Mouse (Mus musculus) megakaryocyte-erythroid progenitor cell, adult 5-6 weeks (primary cell): ENCODE measurements at regions not wholly inside any gene's neighbourhood (a gene's known extent, or its start where the extent isn't known, plus 50 kb on each side); places are given as distances from the start of the nearest gene placed in this dataset.

Experiments
- ATAC-seq: replicated peaks from 2 replicates; pipeline ENCODE4 v1.8.0; 2016; ENCODE audit warnings: mild to moderate bottlenecking, inconsistent platforms; ENCODE audit not compliant: severe bottlenecking, poor library complexity, low FRiP score, low TSS enrichment

DNA sequence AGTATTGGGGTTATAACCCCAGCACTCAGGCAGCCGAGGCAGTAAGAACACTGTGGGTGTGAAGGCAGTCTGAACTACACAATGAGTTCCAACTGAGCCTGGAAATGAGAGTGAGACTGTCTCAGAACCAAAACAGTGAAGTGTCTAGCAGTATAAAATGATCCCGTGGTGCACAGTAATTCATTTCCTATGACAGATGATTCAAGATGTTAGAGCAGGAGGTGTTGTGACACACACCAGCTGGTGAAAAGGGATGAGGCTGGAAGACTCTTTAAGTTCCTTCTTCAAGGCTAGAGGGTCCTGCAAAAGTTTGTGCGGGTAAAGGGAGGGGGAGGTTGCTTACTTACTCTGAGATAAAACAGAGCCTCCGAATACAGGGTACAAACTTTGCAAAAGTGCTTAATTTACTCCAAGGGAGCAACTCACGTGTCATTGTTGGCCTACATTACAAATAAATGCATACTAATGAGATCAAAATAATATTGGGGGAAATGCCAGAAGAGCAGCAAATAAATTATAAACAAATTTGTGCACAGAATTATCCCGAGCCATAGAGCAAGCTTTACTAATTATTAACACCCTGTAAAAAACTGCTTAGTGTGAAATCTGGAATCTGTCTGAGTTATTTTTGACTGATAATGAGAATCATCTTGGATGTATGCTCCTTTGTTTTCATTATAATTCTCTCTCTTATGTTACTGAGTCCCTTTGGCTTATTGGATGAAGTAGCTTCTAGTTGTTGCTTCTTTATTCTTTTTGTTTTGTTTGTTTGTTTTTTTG, 382.0 kb upstream of the Zic4 start:
- no peak for ATAC-seq

DNA sequence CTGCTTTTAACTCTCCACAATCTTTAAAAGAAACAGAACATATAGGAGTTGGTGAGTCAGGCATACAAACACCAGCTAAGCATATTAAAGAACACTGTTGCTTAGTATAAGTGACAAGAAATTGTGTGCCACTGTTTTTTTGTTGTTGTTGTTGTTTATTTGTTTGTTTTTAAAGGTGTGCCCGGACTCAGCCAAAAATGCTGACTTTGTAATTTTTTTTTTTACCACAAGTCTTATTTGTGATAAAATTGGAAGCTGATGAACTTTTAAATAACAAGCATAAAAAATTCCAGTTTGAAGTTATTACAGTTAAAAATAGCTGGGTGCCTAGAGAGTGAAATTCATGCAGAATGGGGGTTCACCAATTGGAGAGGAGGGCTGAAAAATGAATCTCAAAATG, 363.0 kb upstream of the Zic4 start:
- no peak for ATAC-seq

DNA sequence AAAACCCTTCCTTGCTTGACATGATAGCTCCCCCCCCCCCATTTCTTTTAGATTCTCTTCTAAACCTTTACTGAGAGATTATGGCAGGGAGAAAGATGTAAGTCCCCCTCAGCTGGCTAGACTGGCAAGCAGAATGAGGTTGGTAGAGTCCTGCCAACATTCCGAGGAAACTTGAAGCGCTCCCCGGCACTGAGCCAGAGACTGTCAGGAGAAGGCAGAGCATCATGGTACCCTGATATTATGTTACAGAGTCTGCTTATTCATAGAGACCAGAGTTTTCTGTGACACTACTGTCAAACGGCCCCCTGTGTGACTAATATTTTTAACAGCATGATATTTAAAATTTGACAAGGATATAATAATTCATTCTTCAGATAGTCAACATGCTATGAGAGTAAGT, 358.0 kb upstream of the Zic4 start:
- no peak for ATAC-seq

DNA sequence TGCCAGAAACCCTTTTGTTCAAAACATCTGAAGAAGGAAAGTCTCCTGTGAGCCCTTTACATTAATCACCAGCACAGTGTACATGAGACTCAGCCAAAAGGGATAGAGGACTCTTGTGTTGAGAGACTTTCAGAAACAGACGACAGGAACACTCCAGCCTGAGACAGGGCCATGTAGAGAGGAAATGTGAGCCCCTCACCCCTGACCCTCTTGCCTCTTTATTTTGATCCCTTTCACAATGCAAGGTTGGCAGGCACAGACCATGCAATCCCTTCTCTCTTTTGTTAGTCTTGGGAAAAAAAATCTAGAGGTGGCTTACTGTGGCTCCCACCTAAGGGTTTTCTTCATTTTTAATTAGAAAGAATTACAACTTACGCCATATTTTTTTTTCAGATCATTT, 321.7 kb upstream of the Zic4 start:
- no peak for ATAC-seq

DNA sequence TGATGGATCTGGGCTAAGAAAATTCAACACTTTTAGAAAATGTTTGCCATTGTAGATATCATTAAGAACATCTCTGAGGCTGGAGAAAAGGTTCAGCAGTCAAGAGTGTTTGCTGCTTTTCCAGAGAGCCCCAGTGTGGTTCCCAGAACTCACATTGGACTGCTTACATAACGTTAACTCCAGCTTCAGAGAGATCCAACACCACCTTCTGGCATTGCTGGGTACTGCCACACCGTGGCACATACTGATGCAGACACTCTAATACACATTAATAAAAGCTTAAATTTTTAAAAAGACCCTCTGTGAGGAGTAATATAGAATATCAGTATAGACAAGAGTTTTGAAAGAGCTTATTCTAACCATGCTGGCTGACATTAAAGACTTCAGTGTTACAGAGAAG, 313.6 kb upstream of the Zic4 start:
- no peak for ATAC-seq

DNA sequence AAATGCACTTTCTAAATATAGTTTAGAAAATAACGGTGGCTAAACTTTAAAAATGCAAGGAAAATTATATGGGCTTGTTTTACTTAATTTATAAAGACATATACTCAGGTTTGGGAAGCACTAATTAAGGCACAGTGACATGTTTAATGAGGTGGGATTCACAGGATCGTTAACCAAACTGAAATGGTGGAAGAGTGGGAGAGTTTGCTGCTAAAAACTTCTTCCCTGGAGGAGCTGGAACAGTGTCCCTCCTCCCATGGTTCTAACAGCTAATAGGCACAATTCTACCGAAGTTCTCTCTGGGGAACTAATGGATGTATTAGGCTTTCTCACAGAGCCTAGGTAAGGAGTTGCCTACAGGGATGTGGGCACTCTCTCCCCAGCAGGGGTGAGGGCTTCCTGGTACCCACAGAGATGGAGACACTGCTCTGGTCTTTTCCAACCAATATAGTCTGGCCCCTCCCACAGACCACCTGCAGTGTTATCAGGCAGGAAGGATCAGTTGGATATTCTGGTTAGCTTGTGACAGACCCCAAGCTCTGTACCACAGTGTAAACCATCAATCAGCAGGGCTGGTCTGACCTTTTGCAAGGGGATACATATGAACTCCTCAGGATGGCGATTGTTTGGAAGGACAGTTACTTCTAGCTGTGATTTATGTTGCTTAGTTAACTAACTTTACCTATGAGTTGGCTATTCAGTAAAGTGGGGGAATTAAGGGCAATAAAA, 309.0 kb upstream of the Zic4 start:
- no peak for ATAC-seq

DNA sequence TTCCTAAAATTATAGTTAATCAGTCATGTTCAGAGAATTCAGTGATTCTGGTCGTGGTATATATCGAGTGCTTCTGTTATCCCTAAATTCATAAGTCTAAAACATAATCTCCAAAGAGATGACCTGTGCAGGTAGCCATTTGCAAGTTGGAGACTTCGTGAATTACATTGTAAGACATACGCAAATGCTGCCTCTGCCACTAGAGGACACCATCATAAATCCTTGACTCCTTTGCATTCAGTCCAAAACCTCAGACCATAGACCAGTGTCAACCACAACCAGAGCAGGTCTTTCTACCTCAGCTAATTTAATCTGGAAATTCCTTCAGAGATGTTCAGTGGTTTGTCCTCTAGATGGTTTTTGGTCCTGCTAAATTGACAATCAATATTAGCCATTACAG, 302.8 kb upstream of the Zic4 start:
- no peak for ATAC-seq

DNA sequence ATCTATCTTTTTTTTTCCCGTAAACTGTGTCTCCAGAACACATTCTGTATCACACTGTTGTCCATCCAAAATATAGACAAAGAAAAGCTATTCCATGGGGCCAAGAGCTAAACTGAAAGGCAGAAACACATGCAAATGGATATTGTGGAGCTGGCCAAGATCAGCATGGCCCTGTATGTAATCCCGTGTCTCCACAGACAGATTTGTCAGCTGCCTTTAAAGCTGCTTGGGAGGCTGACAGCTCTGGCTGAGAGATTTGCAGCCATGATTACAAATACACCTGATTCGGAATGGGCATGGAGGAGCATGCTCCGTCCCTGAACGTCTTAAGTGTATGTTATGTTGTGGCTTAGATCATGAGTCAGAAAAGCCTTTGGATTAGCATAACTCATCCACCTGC, 292.7 kb upstream of the Zic4 start:
- ATAC-seq: no peak

DNA sequence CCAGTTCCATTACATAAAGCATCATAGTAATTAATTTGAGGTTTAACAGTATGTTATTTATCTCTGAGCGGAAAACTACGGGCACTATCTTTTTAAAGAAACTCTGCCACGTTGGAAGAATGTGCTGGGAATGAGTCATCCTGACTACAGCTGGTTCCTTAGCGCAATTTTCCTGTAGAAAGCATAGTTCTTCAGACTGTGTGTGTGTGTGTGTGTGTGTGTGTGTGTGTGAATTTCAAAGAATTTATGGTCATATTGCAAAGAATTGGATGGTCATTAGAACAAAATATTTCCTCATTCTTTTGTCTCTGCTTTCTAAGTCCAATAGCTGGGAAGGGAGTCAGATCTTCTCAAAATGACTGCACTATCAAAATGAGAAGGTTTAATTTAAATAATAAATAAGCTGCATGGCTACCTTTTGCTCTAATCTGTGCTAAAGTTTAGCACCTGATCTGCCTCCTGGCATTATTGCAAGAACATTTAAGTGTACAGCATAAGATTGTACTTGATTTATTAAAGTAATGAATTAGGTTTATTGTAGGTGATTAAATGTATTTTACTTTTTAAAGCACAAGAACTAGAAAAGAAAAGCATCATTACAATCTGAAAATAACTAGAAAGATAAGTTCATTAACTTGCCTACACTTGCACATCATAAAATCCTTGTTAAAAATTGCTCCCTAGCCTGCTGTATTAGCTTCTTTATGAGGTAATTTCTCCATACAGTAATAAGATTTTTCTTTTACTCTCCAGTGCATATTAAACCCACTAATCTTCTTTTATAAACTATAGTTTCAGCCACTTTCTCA, 288.6 kb upstream of the Zic4 start:
- no peak for ATAC-seq

DNA sequence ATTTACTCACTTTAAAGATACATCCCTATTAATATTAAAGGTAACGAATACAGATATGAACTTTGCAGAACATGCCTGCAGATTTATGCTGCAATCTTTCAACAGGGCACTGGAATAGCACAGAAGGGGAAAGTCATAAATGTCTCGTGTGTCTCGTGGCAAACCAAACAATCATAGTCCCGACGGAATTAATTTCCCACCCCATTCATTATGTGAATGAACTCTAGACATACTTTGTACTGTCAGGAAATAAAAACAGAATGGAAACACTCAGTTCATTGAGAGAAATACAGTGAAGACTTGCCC, 288.1 kb upstream of the Zic4 start:
- no peak for ATAC-seq

DNA sequence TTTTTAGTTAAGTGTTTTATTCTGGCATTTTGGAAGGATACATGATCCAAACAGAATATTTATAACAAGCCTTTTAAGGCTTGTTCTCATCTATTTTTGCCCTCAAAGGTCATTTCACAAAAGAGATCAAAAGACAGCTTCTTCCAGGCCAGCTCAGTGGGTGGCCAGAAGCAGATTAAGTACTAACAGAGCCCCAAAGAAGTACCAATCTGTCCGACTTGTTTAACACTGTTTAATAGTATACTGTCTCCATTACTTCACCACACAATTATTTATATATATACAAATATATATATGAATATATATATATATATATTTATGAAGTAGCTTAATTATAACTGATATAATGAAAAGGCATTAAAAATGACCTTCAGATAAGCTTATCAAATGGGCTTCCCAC, 284.7 kb upstream of the Zic4 start:
- no peak for ATAC-seq

DNA sequence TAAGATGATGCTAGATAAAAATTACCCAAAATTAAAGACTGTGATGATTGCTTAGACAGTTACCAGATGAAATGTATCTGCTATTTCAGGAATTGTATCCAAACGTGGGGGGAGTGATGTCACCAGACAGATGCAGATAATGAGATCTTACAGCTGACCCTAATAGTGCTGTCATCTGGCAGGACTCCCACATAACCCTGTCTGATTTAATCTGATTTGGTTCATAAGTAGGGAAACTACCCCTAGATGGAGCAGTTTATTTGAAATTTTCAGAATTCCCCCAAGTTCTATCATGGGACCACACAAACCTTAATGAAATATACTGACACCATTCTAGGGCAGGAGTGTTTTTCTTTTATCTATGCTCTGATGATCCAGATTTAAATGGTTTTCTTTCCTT, 278.4 kb upstream of the Zic4 start:
- no peak for ATAC-seq

DNA sequence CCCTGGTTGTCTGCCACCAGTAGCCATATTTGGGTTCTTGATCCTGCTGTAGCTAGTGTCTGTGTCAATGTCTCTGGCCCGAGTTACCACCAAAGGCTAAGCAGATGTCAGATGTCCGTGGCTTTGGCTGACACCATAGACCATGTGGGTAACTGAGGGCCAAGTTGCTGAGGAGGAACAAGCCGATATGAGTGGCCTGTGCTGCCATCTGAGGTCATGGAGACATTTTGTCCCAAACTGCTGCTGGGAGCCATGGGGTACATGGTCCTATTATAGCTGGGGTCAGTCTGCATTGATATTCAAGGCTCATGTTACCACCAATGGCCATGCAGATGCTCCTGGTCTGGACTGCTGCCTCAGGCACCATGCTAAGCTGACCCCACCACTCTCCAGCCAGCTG, 276.3 kb upstream of the Zic4 start:
- no peak for ATAC-seq

DNA sequence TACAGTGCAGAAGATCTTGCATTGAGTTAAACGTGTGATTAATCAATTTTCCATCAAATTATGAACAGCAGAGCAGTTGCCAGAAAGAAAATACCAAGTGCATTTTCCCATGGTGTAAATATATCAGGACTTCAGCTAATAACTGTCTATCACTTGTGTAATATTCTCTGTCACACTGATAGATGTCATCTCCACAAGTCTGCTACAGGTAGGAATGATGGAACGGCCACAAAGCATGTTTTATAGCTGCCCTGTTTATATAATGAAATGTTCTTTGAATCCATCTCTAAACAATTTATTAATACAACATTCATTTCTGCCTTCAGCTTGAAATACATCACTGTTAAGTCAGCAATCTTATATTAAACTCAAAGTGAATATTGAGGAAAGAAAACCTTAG, 272.9 kb upstream of the Zic4 start:
- ATAC-seq: no peak

DNA sequence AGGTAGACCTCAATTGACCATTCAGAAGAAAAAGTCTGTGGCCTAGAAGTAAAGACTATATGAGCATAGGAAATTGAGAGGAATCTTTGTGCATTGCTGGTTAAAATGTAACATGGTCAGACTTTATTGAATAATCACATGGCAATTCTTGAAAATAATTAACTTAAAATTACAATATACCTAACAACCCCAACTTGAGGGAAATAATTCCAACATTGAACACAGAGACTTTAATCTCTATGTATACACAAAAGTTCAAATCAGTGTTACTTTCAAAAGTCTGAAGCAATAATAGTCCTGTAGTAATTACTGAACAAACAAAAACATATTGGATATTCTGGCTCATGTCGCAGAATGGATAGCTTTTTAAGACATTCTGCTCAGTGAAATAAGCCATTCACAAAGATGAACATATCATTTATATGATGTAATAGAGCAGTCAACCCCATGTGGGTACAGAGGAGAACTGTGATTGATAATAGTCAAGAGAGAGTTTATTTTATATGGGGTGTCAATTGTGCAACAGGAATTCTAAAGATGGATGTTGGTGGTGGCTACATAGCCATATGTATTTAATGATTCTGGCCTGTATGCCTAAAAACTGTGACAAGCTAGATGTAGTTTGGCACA, 270.7 kb upstream of the Zic4 start:
- ATAC-seq: no peak

DNA sequence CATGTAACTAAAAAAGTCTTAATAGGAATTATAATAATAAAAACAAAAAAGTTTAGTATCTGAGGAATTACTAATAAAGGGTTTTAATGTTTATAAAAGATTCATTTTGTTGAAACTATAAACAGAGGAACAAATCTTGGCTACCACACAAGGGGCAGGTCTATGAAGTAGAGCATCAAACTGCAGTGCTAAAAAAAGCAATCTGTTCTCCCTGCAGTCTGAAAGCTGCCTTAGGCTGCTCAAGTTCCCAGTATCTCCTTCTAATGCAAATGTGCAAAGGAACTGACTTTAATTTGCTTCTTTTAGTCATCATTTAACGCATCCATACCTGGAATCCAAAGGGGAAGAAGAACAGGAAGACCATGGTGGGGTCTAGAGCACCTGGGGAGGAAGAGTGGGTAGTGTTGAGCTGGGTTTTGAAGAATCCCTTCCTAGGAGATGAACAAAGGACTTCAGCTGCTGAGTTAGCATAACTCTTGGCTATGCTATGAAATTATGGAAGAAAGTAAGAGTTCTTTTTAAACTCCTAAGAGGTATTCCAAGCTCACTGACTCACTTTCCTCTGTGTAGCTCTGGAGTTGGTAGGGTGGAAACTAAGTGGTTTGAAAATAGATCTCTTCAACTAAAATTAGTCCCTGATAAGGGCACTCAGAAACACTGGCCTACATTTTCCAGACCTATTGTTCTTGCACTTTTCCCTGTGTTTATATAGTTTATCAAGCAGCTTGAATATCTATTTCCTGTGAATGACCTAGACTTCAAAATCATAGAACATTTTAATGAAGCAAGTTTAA, 260.4 kb upstream of the Zic4 start:
- no peak for ATAC-seq

DNA sequence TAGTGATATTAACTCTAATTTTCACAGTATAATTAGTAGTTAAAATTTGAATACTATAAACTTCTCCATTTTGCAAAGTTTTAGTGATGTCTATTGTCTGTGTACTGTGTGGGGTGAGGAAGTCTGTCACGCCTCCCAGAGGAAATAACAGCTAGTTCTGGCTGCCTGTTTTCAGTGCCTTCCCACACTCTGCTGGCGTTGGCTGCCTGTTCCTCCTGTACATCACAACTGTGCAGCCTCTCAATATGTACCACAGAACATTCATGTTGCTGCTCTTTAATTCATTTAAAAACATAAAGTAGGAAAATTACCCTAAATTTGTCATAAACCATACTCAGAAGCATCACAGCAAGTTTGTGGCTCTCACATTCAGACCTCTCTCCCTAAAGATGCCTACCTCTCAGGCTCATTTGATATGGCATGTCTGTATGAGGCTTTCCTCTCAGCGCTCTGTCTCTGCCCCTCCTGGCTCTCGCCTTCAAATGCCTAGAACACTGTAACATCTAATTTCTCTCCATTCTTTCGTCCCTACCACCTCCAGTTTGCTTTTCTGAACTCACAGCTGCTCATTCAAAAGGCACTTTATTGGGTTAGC, 239.7 kb upstream of the Zic4 start:
- ATAC-seq: no peak

DNA sequence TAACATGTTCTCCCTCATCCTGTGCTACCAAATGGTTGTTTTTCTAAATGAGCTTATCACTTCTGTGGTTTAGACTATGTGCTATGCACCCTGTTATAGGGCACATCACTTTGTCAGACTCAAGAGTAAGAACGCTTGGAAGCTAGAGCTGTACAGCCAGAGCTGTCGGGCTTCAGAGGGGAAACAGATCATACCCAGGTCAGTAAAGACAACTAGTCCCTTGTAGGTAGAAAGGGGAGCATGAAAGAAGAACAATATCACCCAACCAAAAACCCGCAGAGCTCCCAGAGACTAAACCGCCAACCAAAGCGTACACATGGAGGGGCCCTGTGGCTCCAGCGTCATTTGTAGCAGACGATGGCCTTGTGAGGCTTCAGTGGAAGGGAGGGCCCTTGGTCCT, 239.0 kb upstream of the Zic4 start:
- no peak for ATAC-seq

DNA sequence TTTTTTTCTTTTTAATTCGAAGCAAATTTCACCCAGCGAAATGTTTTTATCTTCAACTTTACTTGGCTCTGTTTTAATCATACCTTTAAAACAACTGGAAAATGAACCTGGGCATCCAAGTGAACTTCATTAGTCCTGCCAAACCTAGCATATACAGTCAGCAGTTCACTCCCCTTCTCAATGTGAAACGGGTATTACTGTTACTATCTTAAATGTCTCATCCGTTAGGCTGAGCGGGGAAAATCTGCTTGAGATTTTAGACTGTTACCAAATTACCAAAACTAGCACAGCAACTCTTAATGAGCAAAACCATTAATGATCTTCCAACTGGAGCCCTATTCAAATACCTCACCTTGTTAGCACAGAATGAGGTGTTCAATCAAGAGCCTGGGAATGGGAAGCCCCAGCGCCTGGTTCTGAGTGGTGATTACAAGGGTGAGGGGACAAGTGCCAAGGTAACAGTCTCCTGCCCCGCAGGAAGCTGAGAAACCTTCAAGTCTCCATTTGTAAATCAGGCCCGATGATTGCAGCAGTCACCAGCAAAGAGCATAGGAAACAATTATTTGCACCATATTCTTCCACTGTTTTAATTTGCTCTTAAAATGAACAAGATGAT, 235.5 kb upstream of the Zic4 start:
- no peak for ATAC-seq
